Mouse (Mus musculus) lung, adult 2 months (tissue): ENCODE measurements at regions not wholly inside any gene's neighbourhood (a gene's known extent, or its start where the extent isn't known, plus 50 kb on each side); places are given as distances from the start of the nearest gene placed in this dataset.

ENCODE experiments used
- CTCF ChIP-seq: fragments of 200-500 bp; IDR thresholded peaks from 2 replicates; pipeline ENCODE4 v1.5.1; 2011; ENCODE audit warnings: mild to moderate bottlenecking, low read length, control low read depth; ENCODE audit not compliant: insufficient read depth
- POLR2A ChIP-seq: fragments of 200-500 bp; IDR thresholded peaks from 2 replicates; pipeline ENCODE4 v1.6.1; 2011; ENCODE audit warnings: low read depth, mild to moderate bottlenecking, control low read depth, low read length, borderline replicate concordance; ENCODE audit errors: extremely low read depth

GRCm38 (mm10) chr8:12485326-12485725, 87.5 kb upstream of the Spaca7 start:
- no peak for TF ChIP-seq CTCF
- TF ChIP-seq POLR2A, result no peak
